10 mouse cellular contexts compared by ENCODE assay signal in the genomic region with DNA sequence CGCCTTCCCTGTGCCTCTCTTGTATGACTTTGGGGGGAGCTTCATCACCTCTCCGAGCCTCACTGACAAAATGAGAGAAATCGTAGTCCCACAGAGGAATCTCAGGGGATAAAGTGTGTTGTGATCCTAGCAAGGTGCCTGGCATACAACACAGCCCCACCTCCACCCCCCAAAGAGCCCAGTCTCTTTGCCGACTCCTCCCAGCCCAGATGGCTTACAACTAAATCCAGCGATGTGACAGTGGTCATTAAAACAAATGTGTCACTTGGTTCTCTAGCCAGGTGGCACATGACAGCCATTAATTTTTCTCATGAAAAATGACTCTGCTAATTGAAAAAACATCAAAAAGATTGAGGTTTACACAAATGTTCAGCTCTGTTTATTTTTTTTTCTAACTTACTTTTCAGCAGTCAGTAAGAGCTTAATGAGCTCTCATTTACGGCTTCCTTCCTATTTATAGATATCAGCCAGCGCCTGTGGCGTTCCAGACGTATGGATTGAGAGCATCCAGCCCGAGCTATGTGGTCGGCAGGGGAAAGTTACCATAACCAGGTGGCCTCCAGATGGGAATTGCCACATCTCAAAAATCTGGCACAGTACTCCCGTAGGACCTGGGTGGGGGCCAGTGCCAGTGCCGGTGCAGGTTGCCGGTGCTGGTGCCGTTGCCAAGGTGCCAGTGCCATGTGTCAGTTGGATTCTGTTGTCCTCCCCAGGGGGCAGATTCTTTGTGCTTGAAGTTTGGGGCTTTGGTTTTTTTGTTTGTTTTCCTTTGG.
DNase-seq lines count a peak whose midpoint lies in the region; ATAC-seq and TF ChIP-seq lines count a peak whose summit lies in the region.
"Had no signal": no experiment of that assay in that cellular context is flagged by ENCODE, and none has a peak within 500 bp of the region (broad histone marks: within the 10 kb centered on the region; RNA-seq: fewer than 3 reads in every experiment).

No protein-coding gene starts in this region.

- no peak overlapping the region for H3K4me2 ChIP-seq in limb, embryonic 11.5 days (ENCODE audit: low read depth, severe bottlenecking)
- H3K4me2 ChIP-seq: embryonic facial prominence, embryonic 12.5 days; intestine, embryonic 15.5 days had no signal

- peak; percentile 54; the same call in 1 of the 2 replicates for ATAC-seq in limb, embryonic 11.5 days (ENCODE audit: insufficient number of reproducible peaks, low FRiP score, low TSS enrichment, low read depth)
- ATAC-seq: activated CD4-positive, CD25-positive, alpha-beta regulatory T cell, adult 4 months; intestine, embryonic 15.5 days had no signal

- WGBS in limb, embryonic 11.5 days = 17% methylated on average over 15 of the region's 15 CpGs

- no peak for TF ChIP-seq CTCF in layer of hippocampus, adult 2 months (conservative IDR thresholded peaks at IDR 0.05)

- no peaks in the 10 kb centered on the region for H3K27me3 ChIP-seq in limb, embryonic 11.5 days (ENCODE audit: control insufficient read depth, insufficient read depth, low read length)
- H3K27me3 ChIP-seq: embryonic facial prominence, embryonic 12.5 days; intestine, embryonic 15.5 days had no signal

- peak overlapping the region; percentile 24; the same call in 1 of the 2 replicates for H3K4me3 ChIP-seq in layer of hippocampus, adult 2 months
- H3K4me3 ChIP-seq in limb, embryonic 11.5 days (ENCODE audit: low read depth, low read length) = no peak overlapping the region
- H3K4me3 ChIP-seq: embryonic facial prominence, embryonic 12.5 days; intestine, embryonic 15.5 days had no signal

- peaks cover 7% of the 10 kb centered on the region for H3K4me1 ChIP-seq in limb, embryonic 11.5 days (ENCODE audit: control insufficient read depth, insufficient read depth, low read length)
- H3K4me1 ChIP-seq: intestine, embryonic 15.5 days had no signal

- no peak overlapping the region for H3K27ac ChIP-seq in layer of hippocampus, adult 2 months
- H3K27ac ChIP-seq in limb, embryonic 11.5 days (replicated peaks; ENCODE audit: low read depth, low read length) = no peak overlapping the region
- H3K27ac ChIP-seq: embryonic facial prominence, embryonic 12.5 days; intestine, embryonic 15.5 days had no signal

- DNase-seq in layer of hippocampus, adult 2 months (ENCODE audit: low spot score in 2 of 2) = no peak
- no peak for DNase-seq in layer of hippocampus, postnatal 36 days
- DNase-seq in cerebellum, adult 18-20 months = peak; percentile 88 to 90
- peak; percentile 83 to 86 for DNase-seq in cerebellum, postnatal 36 days
- peak; percentile 72 for DNase-seq in limb, embryonic 11.5 days (ENCODE audit: low spot score)
- DNase-seq in yolk sac, embryonic 10.5 days (ENCODE audit: low spot score) = no peak
- no peak for DNase-seq in adrenal gland, adult 2 months

- no peaks in the 10 kb centered on the region for H3K36me3 ChIP-seq in limb, embryonic 11.5 days (ENCODE audit: control insufficient read depth, insufficient read depth, low read length)
- H3K36me3 ChIP-seq: embryonic facial prominence, embryonic 12.5 days; intestine, embryonic 15.5 days had no signal

- no peaks in the 10 kb centered on the region for H3K9me3 ChIP-seq in limb, embryonic 11.5 days (ENCODE audit: control insufficient read depth, low read length)
- H3K9me3 ChIP-seq: embryonic facial prominence, embryonic 12.5 days; intestine, embryonic 15.5 days had no signal

- no peak overlapping the region for H3K9ac ChIP-seq in limb, embryonic 11.5 days (ENCODE audit: low read length)
- H3K9ac ChIP-seq: embryonic facial prominence, embryonic 12.5 days; intestine, embryonic 15.5 days had no signal

Comparison
In these comparisons a context has a peak if more than half of its experiments do, and no peak if none do; other contexts are left out.
1. DNase-seq: peak in cerebellum, adult 18-20 months (2 of 2), cerebellum, postnatal 36 days (2 of 2) and limb, embryonic 11.5 days (single experiment); none in layer of hippocampus, adult 2 months (0 of 2), layer of hippocampus, postnatal 36 days (0 of 2), yolk sac, embryonic 10.5 days (single experiment) and adrenal gland, adult 2 months (single experiment).